Mouse (Mus musculus): ENCODE results near the gene Hhatl.

Gene Hhatl

DNA sequence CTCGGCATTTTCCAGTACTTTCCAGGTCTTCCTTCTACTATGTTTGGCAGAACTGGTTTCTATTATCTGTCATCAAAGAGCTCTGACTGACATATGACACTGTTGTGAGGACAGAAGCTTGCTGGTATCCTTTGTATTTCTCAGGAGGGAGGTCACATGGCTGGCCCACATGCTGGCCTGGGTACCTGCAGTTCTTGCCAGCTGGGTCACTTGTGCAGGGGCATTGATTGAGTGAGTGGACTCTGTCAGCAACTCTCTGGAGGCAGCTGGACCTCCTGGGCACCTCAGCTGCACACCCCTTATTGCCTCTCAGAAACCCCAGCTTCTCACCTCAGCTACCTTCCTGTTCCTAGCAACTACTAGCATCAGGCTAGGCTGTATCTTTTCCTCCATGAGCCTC is 15.2 kb upstream of the Hhatl start:
- WGBS, result 57% methylated on average over 1 of the region's 1 CpGs

DNA sequence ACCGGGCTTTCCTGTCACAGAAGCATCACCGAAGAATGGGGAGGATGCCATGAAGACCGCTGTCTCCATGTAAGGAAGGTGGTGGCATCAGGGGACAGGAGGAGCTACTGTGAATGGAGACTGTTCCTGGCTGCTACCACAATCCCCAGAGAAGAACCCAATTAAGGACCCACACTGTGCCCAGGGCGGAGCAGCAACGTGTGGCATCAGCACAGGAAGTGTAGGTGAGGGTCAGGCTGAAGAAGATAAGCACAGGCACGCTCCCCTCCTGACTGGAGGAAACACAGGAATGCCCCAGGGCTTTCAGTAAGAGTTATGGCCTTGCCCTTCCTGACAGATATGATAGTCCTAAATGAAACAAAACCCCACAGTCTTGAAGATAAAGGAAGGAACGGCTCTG is 10.4 kb upstream of the Hhatl start:
- WGBS, result 79% methylated on average over 7 of the region's 7 CpGs

DNA sequence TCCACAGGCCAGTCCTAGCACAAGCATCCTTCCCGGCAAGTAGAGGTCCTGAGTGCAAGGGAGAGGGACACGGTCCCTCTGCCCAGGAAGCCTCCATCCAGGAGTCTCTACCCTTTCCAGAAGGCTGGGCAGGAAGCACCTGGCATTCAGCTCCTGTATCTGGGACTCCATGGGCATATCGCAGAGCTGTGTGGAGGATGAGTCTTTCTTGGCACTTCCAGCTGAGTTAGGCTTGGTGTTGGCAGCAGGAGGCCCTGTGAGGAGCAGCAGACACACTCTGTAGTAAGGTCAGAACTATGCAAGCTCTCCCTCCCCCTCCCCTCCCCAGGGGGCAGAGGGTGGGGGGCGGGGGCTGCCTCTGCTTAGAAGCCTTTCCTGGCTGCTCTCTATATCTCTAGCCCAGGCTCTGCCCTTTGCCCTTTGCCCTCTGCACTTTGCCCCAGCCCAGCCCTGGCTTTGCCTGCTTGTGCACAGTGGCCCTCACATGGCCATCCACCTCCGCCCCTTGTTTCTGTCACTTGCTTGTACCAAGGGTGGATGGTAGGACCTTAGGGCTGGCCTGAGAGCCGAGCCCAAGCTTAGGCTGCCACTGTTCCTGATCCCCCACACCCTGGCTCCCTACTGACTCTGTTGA is 6.7 kb upstream of the Hhatl start:
- 60% methylated on average over 6 of the region's 6 CpGs for WGBS

DNA sequence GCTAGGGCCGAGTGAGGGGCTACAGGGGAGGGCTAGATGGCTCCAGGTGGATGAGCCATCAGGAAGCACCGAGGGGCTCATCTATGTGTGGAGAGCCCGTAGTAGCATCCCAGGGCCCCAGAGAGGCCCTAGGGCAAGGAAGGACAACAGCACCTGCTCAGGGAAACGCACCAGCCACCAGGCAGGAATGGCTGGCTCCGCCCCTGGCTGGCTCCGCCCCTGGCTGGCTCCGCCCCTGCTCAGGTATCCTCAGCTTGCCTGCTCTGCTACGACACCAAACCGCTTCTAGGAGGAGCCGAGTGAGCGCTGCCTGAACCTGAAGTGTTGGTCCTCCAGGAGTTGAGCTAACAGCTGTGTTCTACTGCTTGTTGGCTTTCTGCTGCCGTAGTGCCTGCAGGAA is 5.4 kb upstream of the Hhatl start:
- WGBS, result 57% methylated on average over 12 of the region's 12 CpGs

DNA sequence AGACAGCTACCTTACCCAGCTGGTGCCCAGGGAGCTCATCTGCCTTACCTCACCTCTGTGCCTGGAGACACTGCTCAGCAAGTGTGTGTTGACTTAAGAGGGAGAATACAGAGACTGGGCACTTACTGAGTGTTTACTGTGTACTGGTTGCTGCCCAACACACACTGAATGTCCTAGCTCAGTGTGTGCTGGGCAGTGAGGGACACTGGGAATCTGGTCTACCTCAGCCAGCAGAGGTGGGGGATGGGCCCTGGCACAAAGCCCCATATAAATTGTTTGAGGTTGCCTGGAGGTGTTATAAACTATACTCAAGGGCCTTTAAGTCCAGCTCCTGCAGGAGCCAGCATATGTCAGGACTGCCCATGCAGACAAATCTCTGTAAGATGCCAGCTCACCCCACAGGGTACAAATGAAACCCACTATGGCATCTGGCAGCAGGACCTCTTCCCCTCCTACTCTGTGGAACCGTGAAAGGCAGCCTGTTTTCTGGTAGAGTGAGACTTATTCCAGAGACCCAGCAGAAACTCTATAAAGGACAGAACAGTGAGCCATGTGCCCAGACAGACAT is 2.7 kb upstream of the Hhatl start:
- WGBS, result 23% methylated on average over 1 of the region's 1 CpGs

DNA sequence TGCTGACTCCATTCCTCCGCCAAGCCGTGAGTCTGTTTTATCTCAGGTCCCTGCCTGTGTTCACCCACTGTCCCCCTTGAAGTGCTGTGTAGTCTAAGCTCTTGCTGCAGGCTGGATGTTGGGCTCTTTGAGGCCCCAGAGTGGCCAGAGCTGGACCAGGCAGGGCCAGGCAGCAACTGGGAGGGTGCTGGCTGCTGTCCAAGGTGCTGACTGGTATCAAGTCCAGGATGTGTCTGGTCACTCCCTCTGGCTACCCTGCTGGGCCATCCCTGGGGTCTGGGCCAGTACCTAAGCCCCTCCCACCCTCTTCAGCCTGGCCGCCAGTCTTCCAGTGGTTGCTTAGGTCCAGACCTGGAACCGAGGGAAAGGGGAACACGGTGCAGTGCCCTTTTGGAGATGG is 1.1 kb downstream of the Hhatl start:
- 25% methylated on average over 5 of the region's 5 CpGs for WGBS

DNA sequence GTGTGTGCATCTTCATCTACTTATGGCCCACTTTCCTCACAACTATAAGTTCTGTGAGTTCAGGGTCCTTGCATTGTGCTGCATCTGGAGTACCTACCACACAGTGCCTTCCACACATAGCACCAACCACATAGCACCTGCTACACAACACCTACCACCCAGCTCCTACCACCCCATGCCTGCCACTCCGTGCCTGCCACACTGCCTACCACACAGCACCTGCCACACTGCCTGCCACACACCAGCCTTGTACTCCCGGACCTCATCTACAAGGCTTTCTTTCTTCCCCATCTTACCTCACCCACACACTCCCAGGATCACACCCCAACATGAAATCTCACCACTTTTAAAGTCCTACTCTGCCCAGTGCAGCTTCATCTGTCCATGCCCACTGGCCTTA is 5.9 kb downstream of the Hhatl start:
- WGBS, result 42% methylated on average over 2 of the region's 2 CpGs

DNA sequence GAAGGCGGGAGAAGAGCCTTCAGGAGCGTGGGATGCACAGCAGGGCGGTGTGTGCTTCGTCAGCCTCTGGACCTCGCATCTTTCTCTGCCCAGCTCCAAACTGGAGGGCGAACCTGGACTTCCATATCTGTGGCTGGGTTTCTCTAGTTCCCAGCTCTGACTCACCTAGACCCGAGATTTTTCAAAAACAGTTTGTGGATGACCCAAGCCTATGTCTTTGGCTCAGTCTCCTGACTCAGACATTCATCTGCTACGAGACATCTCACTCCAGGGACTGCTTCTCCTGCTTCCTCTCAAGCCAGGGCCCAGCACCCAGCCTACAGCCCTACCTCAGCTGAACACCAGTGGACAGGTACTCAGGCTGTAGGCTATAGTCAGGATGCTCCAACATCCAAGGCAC is 7.0 kb downstream of the Hhatl start:
- 89% methylated on average over 8 of the region's 8 CpGs for WGBS

DNA sequence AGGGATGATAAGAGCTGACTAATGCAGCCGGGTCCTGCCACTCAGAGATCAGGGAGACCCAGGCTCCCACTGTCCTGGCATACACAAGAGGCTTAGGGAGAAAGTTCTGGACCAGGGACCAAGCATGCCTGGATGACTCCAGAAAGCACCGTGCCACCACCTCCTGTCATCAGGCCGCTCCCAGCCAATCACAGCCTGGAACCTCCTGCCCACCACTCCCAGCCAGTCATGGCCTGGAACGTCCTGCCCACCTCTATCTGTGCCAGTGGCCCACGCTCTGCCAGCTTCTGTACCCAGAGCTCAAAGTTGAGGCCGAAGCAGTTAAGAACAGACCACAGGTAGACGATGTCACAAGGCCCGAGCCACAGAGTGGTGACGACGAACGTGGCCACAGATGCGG is 7.5 kb downstream of the Hhatl start:
- 91% methylated on average over 12 of the region's 12 CpGs for WGBS

DNA sequence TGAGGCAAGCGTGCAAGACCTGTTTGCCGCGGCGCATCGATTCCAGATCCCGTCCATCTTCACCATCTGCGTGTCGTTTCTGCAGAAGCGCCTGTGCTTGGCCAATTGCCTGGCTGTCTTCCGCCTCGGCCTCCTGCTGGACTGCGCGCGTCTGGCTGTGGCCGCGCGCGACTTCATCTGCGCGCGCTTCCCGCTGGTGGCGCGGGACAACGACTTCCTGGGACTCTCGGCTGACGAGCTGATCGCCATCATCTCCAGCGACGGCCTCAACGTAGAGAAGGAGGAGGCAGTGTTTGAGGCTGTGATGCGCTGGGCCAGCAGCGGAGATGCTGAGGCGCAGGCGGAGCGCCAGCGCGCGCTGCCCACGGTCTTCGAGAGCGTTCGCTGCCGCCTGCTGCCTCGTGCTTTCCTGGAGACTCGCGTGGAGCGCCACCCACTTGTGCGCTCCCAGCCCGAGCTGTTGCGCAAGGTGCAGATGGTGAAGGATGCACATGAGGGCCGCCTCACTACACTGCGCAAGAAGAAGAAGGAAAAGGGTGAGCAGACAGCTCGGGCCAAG is 14.2 kb downstream of the Hhatl start:
- 7% methylated on average over 54 of the region's 54 CpGs for WGBS

DNA sequence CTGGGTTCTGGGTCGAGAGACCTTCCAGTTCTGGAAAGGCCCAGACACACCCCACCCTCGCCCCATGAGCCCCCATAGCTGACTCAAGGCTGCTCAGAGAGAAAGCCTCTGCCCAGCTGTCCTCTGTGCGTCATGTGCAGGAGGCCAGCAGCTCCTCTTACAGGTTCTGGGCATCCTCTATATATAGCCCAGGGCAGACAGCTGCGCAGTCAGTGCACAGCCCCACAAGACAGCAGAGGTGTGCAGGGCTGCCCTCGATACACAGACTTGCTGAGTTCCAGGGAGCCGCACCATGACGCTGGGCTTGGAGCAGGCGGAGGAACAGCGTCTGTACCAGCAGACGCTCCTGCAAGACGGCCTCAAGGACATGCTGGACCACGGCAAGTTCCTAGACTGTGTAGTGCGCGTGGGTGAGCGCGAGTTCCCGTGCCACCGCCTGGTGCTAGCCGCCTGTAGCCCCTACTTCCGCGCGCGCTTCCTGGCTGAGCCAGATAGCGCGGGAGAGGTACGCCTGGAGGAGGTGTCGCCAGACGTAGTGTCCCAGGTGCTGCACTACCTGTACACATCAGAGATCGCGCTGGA is 14.7 kb downstream of the Hhatl start, which contains the start of gene Klhl40:
TSS of gene Klhl40 (plus strand) at position 124 of the 582 bp plus-strand sequence.
- WGBS, result 13% methylated on average over 30 of the region's 30 CpGs

DNA sequence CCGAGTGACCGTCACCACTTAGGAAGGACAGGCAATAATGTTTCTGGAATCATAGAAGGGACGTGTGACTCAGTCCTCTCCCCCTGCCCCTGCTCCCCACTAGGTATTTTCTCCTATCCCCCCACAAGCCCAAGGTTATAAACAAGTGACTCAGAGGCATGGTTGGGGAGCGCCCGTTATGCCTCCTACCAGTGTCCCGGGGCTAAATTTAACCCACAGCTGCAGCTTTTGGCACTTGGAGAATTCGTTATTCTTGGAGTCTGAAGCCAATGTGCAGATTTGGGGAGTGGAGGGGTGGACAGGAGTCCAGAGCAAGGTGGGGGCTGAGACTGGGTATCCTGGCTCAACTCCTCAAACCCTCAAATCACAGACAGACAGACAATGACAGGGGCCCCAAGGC is 15.8 kb downstream of the Hhatl start:
- WGBS, result 44% methylated on average over 7 of the region's 7 CpGs

DNA sequence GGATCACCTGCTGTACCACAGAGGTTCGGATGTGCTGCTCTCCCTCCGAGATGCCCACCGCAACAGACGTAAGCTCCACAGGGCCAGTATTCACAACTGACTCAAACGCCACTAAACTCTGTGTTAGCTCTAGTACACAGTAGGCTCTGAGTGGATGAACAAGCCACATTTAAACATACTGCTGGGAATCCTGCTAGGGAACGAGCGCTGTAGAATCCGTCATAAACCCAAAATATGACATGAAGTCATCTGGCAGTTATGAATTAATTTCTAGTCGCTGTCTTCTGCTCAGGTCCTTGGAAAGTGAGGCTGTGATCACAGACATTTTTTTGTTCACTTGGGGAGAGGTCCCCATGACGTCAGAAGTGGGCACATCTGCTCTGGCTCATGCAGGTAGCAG is 16.4 kb downstream of the Hhatl start:
- WGBS, result 55% methylated on average over 10 of the region's 10 CpGs

DNA sequence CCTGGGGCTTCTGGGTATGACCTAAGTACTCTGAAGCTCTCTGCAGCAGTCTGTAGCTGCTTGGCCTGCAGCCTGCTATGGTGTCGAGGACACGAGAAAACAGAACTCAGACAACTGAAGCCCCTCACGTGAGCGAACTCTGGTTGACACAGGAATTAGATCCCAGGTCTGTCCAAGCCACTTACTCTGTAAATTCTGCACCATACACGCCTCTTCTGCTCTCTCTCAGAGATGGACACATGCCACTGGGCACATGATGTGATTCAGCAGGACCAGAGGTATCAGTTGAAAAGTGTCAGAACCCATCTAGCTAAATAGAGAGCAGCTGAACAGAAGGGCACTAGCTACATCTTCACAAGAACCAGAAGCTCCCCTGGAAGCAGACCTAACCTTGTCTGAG is 19.9 kb downstream of the Hhatl start:
- 65% methylated on average over 5 of the region's 5 CpGs for WGBS

DNA sequence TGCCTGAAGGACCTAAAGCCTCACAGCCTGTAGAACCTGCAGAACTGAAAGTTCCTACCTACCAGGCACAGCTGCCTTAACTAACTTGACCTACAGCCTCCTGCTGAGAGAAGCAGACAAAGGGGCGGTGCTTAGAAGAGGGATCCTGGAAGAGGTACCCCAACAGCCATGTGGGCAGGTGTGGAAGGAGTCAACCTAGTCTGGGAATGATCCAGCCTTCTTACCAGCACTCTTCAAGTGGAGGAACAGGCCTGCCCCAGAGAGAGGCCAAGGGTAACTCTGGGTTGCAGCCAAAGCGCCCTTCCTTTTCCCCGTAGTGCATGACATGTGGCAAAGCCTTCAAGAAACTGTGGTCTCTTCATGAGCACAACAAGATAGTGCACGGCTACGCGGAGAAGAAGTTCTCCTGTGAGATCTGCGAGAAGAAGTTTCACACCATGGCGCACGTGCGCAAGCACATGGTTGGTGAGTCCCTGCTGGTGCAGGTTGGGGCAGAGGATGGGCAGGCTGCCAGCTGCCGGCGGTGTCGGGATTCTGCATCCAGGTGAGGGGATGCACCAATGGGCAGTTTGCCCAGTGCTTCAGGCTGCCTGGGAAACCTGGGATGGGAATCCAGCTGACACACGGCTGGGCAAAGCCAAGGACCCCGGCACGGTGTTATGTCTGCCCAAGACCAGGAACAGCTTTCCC is 27.0 kb downstream of the Hhatl start:
- WGBS, result 68% methylated on average over 16 of the region's 16 CpGs

DNA sequence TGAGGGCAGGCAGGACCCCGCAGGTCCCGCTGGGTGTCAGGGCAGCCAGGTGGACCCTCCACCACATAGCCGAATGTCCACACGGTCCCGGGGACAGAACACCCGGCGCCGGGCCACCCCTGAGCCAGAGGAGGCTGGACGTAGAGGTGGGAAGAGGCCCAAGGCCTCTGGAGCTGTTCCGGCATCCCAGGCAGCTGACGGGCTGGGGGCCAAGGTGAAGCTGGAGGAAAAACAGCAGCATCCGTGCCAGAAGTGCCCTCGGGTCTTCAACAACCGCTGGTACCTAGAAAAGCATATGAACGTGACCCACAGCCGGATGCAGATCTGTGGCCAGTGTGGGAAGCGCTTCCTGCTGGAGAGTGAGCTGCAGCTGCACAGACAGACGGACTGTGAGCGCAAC is 28.6 kb downstream of the Hhatl start:
- 74% methylated on average over 19 of the region's 19 CpGs for WGBS

DNA sequence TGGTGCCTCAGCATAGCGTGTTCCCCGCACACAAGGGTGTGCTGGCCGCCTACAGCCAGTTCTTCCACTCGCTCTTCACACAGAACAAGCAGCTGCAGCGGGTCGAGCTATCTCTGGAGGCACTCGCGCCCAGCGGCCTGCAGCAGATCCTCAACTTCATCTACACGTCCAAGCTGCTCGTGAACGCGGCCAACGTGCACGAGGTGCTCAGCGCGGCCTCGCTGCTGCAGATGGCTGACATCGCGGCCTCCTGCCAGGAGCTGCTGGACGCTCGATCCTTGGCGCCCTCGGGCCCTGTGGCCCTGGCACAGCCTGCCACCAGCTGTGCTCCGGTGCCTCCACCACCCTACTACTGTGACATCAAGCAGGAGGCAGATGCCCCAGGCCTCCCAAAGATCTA is 29.5 kb downstream of the Hhatl start:
- WGBS, result 83% methylated on average over 25 of the region's 25 CpGs

DNA sequence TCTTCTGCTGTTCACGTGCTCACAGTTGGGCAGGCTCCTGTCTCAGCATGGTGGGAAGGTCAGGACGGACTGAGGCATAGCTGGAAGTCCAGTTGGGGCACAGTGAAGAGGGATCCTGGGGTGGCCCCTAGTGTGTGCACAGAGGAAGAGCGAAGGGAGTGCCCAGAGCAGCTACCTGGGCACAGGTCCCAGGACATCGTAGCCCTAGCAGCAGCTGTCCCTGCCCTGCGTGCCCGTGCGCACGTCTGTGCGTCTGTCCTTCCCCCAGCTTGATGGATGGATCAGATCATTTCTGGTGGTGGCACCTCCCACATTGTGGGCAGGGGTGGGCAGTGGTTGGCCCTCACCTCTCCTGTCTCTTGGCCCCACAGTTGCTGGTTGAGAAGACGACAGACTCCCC is 30.1 kb downstream of the Hhatl start:
- WGBS, result 88% methylated on average over 10 of the region's 10 CpGs

DNA sequence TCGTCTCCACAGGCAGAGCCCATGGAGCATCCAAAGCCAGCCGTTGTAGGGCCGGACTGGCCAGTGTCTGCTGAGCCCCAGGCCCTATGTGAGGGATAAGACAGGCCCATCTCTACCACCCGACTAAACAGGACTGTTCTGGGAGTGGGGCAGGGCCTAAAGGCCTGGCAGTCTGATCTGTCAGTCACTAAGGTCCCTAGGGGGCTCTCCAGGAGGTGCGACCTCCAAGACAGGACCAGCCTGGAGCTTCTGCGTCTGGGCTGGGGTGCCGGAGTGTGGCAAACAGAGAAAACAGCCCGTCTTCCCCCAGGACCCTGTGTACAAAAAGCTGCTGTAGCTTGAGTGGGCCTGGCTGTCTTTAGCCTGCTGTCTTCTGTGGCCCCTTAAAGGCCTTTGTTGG is 30.5 kb downstream of the Hhatl start:
- 72% methylated on average over 8 of the region's 8 CpGs for WGBS

DNA sequence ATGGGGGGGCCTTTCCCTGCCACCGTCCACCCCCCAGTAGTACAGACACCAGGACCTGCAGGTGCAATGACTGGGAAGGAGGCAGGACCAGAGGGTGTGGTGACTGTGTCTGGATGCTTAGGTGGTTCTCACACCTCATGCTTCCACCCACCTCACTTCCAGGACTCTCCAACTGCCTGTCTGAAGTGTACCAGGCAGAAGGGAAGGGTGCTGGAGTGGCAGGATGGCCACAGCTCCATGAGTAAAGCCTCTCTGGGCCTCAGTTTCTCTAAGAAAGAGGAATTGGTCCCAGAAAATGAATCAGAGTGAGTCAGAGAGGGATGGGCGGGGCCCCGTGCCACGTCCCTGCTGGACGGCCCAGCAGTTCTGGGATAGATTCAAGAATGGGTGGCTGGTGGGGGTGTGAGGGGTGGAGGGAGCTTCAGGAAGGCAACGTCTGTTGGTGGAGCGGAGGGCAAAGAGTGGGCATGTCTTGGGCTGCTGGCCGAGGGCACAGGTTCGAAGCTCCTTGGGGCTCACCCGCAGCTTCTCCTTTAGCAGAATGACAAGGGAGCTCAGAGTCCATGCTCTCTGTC is 31.1 kb downstream of the Hhatl start:
- WGBS, result 45% methylated on average over 10 of the region's 10 CpGs

DNA sequence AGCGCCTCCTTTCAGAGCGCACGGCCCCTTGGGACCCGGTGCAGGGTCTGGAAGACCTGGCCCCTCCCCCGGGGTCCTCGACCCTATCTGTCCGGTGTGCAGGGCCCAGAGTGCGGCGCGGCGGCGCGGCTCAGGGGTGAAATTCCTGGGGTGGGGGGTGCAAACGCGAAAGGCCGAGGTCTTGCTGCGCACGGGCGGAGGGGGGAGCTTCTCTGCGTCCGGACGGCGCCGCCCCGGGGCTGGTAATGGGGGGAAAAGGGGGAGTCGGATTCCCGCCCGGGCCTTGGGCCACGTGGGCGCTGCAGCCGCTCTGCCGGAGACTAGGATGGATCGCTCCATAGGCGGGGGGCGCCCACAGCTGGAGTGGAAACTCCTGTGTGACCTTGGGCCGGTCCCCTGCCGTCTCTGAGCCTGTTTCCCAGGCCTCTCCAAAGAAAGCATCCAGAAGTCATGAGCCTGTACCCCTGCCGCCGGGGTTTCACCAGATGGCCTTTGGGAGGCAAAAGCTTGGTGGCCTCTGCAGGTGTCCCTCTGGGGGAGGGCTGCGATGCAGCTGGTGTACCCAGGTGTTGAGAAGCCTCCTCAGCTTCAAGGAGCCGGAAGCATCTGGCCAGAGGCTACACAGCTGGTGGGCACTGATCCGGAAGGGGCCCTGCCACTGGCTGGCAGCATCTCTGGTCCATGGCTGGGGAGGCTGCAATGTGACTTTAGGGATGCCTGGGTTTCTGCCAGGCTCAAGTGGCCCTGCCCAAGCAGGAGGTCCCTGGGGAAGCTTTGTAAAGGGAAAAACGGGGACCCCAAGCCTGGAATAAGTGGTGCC is 31.8 kb downstream of the Hhatl start:
- WGBS, result under 1% methylated on average over 43 of the region's 43 CpGs
